Mouse (Mus musculus): ENCODE measurements at regions not wholly inside any gene's neighbourhood (a gene's known extent, or its start where the extent isn't known, plus 50 kb on each side); places are given as distances from the start of the nearest gene placed in this dataset.

- TF ChIP-seq POLR2A (IDR thresholded peaks at IDR 0.05; ENCODE audit: borderline replicate concordance, control insufficient read depth, low read depth, low read length) (no peak), CTCF (IDR thresholded peaks at IDR 0.05; ENCODE audit: control insufficient read depth, insufficient read depth, low read length) (no peak)
Observed at GRCm38 (mm10) chr13:16355316-16355715, 343.7 kb downstream of the Inhba start.

Measured in bone marrow, adult 2 months (tissue).